Mouse (Mus musculus): ENCODE results near the gene Hist1h4c. TPM values are rescaled to one million over a fixed set of nuclear protein-coding genes. Genes with fewer than 3 reads are reported as not detected.
"Not testable (repeated sequence)": the region's sequence is repeated elsewhere in the genome, so short reads cannot be mapped to it uniquely, and the experiment has no call there.

The Hist1h4c gene
- polyA plus RNA-seq, 1 experiment from 2014 or later, result 4.2 TPM

GRCm38 (mm10) chr13:23687181-23687580 lies 11.1 kb downstream of the Hist1h4c start:
- ATAC-seq (ENCODE audit: low FRiP score), result no peak
- WGBS, result 93% methylated on average over 4 of the region's 4 CpGs

GRCm38 (mm10) chr13:23685966-23686365 lies 12.3 kb downstream of the Hist1h4c start:
- 59% methylated on average over 4 of the region's 4 CpGs for WGBS
- Histone ChIP-seq H3K9me3 (replicated peaks) (no peaks in the 10 kb centered on the region), H3K4me2 (replicated peaks) (peak overlapping the region; percentile 74), H3K9ac (peak overlapping the region; percentile 62), H3K36me3 (no peaks in the 10 kb centered on the region), H3K27ac (peak overlapping the region; percentile 96), H3K4me3 (peak overlapping the region; percentile 44), H3K27me3 (no peaks in the 10 kb centered on the region), H3K4me1 (peaks cover 17% of the 10 kb centered on the region)
- no peak for ATAC-seq (ENCODE audit: low FRiP score)

More at GRCm38 (mm10) chr13:23687181-23687580, 11.1 kb downstream of the Hist1h4c start:
- Histone ChIP-seq H3K36me3 (no peaks in the 10 kb centered on the region), H3K9ac (no peak overlapping the region), H3K4me3 (no peak overlapping the region), H3K4me2 (replicated peaks) (no peak overlapping the region), H3K4me1 (peaks cover 17% of the 10 kb centered on the region), H3K27ac (no peak overlapping the region), H3K27me3 (no peaks in the 10 kb centered on the region), H3K9me3 (replicated peaks) (no peaks in the 10 kb centered on the region)

GRCm38 (mm10) chr13:23685121-23685861 lies 13.0 kb downstream of the Hist1h4c start:
- H3K4me2 ChIP-seq (replicated peaks), result peak overlapping the region; percentile 74
- peaks cover 17% of the 10 kb centered on the region for H3K4me1 ChIP-seq
- 12% methylated on average over 15 of the region's 15 CpGs for WGBS
- H3K27me3 ChIP-seq, result no peaks in the 10 kb centered on the region
- ATAC-seq (ENCODE audit: low FRiP score), result no peak
- peak overlapping the region; percentile 62 for H3K9ac ChIP-seq
- no peaks in the 10 kb centered on the region for H3K9me3 ChIP-seq (replicated peaks)
- H3K36me3 ChIP-seq, result no peaks in the 10 kb centered on the region
- peak overlapping the region; percentile 96 for H3K27ac ChIP-seq
- peak overlapping the region; percentile 44 for H3K4me3 ChIP-seq

GRCm38 (mm10) chr13:23684295-23684945 lies 13.8 kb downstream of the Hist1h4c start:
- peaks cover 17% of the 10 kb centered on the region for H3K4me1 ChIP-seq
- not testable (repeated sequence) for H3K36me3 ChIP-seq; H3K9me3 ChIP-seq (replicated peaks); H3K27me3 ChIP-seq
- H3K4me2 ChIP-seq (replicated peaks), result peak overlapping the region; percentile 74
- H3K27ac ChIP-seq, result peak overlapping the region; percentile 96
- H3K4me3 ChIP-seq, result peak overlapping the region; percentile 44
- WGBS, result under 1% methylated on average over 15 of the region's 37 CpGs
- peak; percentile 54 for ATAC-seq (ENCODE audit: low FRiP score)
- H3K9ac ChIP-seq, result peak overlapping the region; percentile 62

GRCm38 (mm10) chr13:23683755-23684281 lies 14.4 kb downstream of the Hist1h4c start, which contains the start of the genes Hist1h2ac and Hist1h2bc:
TSS of gene Hist1h2ac (minus strand) at chr13:23683948.
TSS of gene Hist1h2bc (plus strand) at chr13:23684199.
- no peaks in the 10 kb centered on the region for H3K36me3 ChIP-seq
- ATAC-seq (ENCODE audit: low FRiP score), result peak; percentile 99

GRCm38 (mm10) chr13:23682947-23683754 lies 15.1 kb downstream of the Hist1h4c start:
- not testable (repeated sequence) for H3K9me3 ChIP-seq (replicated peaks); H3K36me3 ChIP-seq; H3K27me3 ChIP-seq
- H3K4me3 ChIP-seq, result peak overlapping the region; percentile 39
- H3K9ac ChIP-seq, result peak overlapping the region; percentile 59
- WGBS, result 11% methylated on average over 16 of the region's 30 CpGs
- peak overlapping the region; percentile 74 for H3K4me2 ChIP-seq (replicated peaks)
- ATAC-seq (ENCODE audit: low FRiP score), result peak; percentile 53
- H3K4me1 ChIP-seq, result peaks cover 17% of the 10 kb centered on the region
- peak overlapping the region; percentile 94 for H3K27ac ChIP-seq

More at GRCm38 (mm10) chr13:23683755-23684281, 14.4 kb downstream of the Hist1h4c start, which contains the start of the genes Hist1h2ac and Hist1h2bc:
- Histone ChIP-seq H3K27ac (peak within 1 kb of the TSS; percentile 96), H3K4me3 (peak within 1 kb of the TSS; percentile 44), H3K4me2 (replicated peaks) (peak within 1 kb of the TSS; percentile 74), H3K4me1 (peaks cover 17% of the 10 kb centered on the region), H3K27me3 (no peaks in the 10 kb centered on the region), H3K9ac (peak within 1 kb of the TSS; percentile 62), H3K9me3 (replicated peaks) (no peaks in the 10 kb centered on the region)
- WGBS, result 0% methylated on average over 31 of the region's 32 CpGs

- WGBS, result 47% methylated on average over 1 of the region's 1 CpGs
- Histone ChIP-seq H3K9ac (0 out of 2 replicates have a peak overlapping the region, but pooled peaks have one; percentile 8), H3K4me3 (peak overlapping the region; percentile 39), H3K4me2 (replicated peaks) (peak overlapping the region; percentile 74), H3K27me3 (no peaks in the 10 kb centered on the region), H3K36me3 (no peaks in the 10 kb centered on the region), H3K9me3 (replicated peaks) (no peaks in the 10 kb centered on the region), H3K4me1 (peaks cover 17% of the 10 kb centered on the region), H3K27ac (peak overlapping the region; percentile 94; the same call in 1 of the 2 replicates)
- ATAC-seq (ENCODE audit: low FRiP score), result no peak
Measured at GRCm38 (mm10) chr13:23682623-23682946, 15.7 kb downstream of the Hist1h4c start.

GRCm38 (mm10) chr13:23681990-23682582 lies 16.2 kb downstream of the Hist1h4c start:
- Histone ChIP-seq H3K9ac (no peak overlapping the region), H3K27me3 (no peaks in the 10 kb centered on the region), H3K4me1 (peaks cover 17% of the 10 kb centered on the region), H3K36me3 (no peaks in the 10 kb centered on the region), H3K4me3 (no peak overlapping the region), H3K27ac (no peak overlapping the region), H3K9me3 (replicated peaks) (no peaks in the 10 kb centered on the region), H3K4me2 (replicated peaks) (no peak overlapping the region)
- WGBS, result 87% methylated on average over 6 of the region's 6 CpGs
- no peak for ATAC-seq (ENCODE audit: low FRiP score)

GRCm38 (mm10) chr13:23662536-23662935 lies 35.7 kb downstream of the Hist1h4c start:
- H3K4me1 ChIP-seq, result no peaks in the 10 kb centered on the region
- H3K27ac ChIP-seq, result no peak overlapping the region
- WGBS, result 73% methylated on average over 3 of the region's 3 CpGs
- no peak overlapping the region for H3K9ac ChIP-seq
- H3K4me3 ChIP-seq, result no peak overlapping the region
- no peaks in the 10 kb centered on the region for H3K36me3 ChIP-seq
- no peak overlapping the region for H3K4me2 ChIP-seq (replicated peaks)
- no peaks in the 10 kb centered on the region for H3K9me3 ChIP-seq (replicated peaks)
- no peaks in the 10 kb centered on the region for H3K27me3 ChIP-seq
- no peak for ATAC-seq (ENCODE audit: low FRiP score)

GRCm38 (mm10) chr13:23659636-23660366 lies 38.5 kb downstream of the Hist1h4c start:
- no peaks in the 10 kb centered on the region for H3K9me3 ChIP-seq (replicated peaks)
- H3K27me3 ChIP-seq, result no peaks in the 10 kb centered on the region
- 75% methylated on average over 6 of the region's 6 CpGs for WGBS
- no peak overlapping the region for H3K9ac ChIP-seq
- H3K4me1 ChIP-seq, result no peaks in the 10 kb centered on the region
- H3K4me2 ChIP-seq (replicated peaks), result no peak overlapping the region
- no peak overlapping the region for H3K27ac ChIP-seq
- no peak overlapping the region for H3K4me3 ChIP-seq
- no peaks in the 10 kb centered on the region for H3K36me3 ChIP-seq
- no peak for ATAC-seq (ENCODE audit: low FRiP score)
